Mouse (Mus musculus): ENCODE data around the gene Syne1.

Gene Syne1

DNA sequence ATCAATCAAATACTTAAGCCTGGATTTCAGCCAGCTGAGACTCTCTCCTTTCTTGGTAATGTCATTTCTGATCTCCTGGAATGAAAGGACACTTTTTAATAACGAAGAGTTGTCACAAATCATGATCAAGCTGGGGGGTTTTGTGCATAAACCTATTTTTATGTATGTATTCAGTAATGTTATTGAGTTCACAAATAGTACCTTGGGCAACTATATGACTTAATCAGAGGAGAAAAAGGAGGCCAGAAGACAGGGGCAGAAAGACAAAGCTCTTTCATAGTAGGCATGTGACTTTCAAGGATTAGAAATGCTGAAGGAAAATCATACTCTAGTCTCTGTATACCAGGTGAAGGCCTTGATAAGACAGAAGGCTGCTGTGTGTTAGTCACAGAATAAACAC lies 204.4 kb downstream of the Syne1 start:
- in situ Hi-C loops (cut with MboI; ENCODE audit: low pct_unique_long_range_greater_than_20kb in 1 of 2, low sequenced_read_pairs in 2 of 2, unreplicated experiment in 1 of 2) = no loop called here

GRCm38 (mm10) chr10:5343211-5343610 lies 208.1 kb downstream of the Syne1 start:
- in situ Hi-C loops (cut with MboI; ENCODE audit: low pct_unique_long_range_greater_than_20kb in 1 of 2, low sequenced_read_pairs in 2 of 2, unreplicated experiment in 1 of 2) = no loop called here

DNA sequence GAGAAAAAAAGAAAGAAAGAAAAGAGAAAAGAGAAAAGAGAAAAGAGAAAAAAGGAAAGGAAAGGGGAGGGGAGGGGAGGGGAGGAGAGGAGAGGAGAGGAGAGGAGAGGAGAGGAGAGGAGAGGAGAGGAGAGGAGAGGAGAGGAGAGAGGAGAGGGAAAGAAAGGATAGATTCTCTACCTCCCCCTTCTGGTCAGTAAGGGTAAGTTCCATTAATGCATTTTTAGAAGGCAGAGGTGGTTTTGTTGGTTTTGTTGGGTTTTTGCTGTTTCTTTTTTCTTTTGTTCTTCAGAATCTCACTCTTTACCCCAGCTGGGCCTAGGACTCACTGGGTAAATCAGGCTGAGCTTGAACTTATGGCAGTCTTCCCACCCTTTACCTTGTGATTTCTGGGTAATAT lies 214.9 kb downstream of the Syne1 start:
- in situ Hi-C loops (cut with MboI; ENCODE audit: low pct_unique_long_range_greater_than_20kb in 1 of 2, low sequenced_read_pairs in 2 of 2, unreplicated experiment in 1 of 2) = no loop called here

DNA sequence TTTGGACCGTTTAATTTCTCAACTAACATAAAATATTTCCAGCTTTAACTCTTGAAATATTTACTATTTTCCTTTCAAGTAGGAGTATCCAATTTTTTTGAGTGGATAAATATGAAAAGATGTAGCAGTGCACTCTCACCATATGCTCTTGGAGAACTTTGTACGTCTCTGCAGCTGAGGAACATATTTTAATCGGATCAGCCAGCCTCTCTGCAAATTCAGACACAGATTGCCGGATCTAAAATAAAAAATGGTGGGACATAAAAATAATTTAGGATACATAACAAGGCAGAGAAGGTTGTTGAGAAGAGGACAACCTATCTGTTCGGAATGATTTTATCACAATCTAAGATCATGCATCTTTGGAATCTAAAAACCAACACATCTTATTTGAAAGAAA lies 218.5 kb downstream of the Syne1 start:
- in situ Hi-C loops (cut with MboI; ENCODE audit: low pct_unique_long_range_greater_than_20kb in 1 of 2, low sequenced_read_pairs in 2 of 2, unreplicated experiment in 1 of 2) = no loop called here

- in situ Hi-C loops (cut with MboI; ENCODE audit: low pct_unique_long_range_greater_than_20kb in 1 of 2, low sequenced_read_pairs in 2 of 2, unreplicated experiment in 1 of 2) = no loop called here
These were observed 224.6 kb downstream of the Syne1 start for GRCm38 (mm10) chr10:5326716-5327115.

DNA sequence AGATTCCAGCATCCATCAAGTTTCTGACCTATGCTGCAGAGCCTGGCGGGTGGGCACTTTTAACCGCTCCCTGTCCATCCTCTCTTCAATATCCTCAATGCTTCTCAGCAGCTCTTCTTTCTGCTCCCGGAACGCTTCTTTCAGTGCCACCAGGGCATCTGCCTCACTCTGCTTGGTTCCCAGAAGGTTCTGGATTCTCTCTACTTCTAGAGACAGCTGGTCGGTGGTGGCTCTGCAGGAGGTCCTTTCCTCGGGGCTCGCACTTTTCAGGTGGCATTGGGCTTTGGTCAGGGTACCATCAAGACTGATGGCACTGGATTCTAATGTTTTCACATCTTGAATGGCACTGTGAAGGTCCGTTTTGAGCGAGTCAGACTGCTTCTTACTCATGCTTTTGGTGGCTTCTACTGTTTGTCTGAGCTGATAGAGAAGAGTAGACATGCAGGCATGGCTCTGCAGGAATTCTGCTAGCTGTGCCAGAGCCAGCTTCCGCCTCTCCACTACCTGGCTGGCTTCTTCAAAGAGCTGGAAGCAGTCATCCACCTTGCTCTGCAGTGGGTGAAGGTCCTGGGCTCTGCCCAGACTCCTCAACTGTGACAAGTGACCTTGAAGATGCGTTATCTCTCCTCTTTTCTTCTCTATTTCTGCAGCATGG lies 227.4 kb downstream of the Syne1 start:
- in situ Hi-C loops (cut with MboI; ENCODE audit: low pct_unique_long_range_greater_than_20kb in 1 of 2, low sequenced_read_pairs in 2 of 2, unreplicated experiment in 1 of 2) = no loop called here

- in situ Hi-C loops (cut with MboI; ENCODE audit: low pct_unique_long_range_greater_than_20kb in 1 of 2, low sequenced_read_pairs in 2 of 2, unreplicated experiment in 1 of 2) = no loop called here
These were observed 228.7 kb downstream of the Syne1 start for GRCm38 (mm10) chr10:5322562-5322961.

DNA sequence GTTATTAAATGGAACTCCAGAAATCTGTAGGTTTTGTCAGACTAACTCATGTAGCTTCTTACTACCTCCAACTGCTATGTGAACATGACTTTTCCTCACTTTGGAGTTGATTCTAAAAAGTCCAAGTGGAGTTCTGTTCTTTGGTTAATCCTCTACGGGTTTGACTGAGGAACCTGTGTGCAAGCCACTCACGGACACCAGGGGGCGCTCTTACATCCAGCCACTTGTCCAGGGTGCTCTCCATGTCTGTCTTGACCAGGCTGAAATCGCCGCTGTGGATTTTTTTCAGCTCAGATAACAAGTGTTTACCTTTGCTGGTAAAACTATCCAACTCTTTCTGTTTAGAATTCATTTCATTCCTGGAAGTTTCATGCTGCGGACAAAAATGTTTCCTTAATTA lies 233.7 kb downstream of the Syne1 start:
- in situ Hi-C loops (cut with MboI; ENCODE audit: low pct_unique_long_range_greater_than_20kb in 1 of 2, low sequenced_read_pairs in 2 of 2, unreplicated experiment in 1 of 2) = no loop called here

GRCm38 (mm10) chr10:5312437-5312836 lies 238.8 kb downstream of the Syne1 start:
- in situ Hi-C loops (cut with MboI; ENCODE audit: low pct_unique_long_range_greater_than_20kb in 1 of 2, low sequenced_read_pairs in 2 of 2, unreplicated experiment in 1 of 2) = no loop called here

DNA sequence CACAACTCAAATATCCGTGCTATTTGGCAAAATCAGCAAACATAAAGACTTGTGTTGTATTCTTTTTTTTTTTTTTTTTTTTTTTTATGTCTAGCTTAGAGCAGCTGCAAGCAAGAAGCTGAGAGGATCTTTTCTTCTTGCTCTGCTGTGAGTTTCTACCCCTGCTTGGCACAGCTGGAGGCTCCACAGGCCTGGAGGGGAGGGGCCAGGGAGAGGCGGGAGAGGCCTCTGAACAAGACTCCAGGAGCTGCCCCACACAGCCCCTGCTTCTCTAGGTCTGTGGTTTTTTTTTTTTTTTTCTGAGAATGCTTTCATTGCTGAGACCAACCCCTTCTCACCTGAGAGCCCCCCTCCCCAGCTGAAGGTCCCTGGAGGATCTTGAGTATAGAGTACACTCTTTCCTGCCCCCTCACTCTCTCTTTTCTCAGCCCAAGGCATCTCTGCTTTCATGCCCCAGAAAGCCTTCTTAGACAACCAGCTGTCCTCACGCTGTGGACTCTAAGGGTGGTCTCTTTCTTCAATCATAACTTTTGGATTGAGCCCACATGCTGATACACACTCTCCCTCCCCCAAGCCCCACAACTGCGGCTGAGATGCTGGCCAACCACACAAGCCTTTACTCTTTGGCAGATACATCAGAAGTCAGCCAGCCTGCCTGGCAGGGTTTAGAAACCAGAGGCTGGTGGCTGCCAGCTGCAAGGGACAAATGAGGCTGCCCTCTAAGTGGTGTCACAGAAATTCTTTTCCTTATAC lies 241.1 kb downstream of the Syne1 start:
- in situ Hi-C loops (cut with MboI; ENCODE audit: low pct_unique_long_range_greater_than_20kb in 1 of 2, low sequenced_read_pairs in 2 of 2, unreplicated experiment in 1 of 2) = no loop called here

GRCm38 (mm10) chr10:5309398-5309797 lies 241.9 kb downstream of the Syne1 start:
- in situ Hi-C loops (cut with MboI; ENCODE audit: low pct_unique_long_range_greater_than_20kb in 1 of 2, low sequenced_read_pairs in 2 of 2, unreplicated experiment in 1 of 2) = no loop called here

GRCm38 (mm10) chr10:5305555-5305954 lies 245.7 kb downstream of the Syne1 start:
- in situ Hi-C loops (cut with MboI; ENCODE audit: low pct_unique_long_range_greater_than_20kb in 1 of 2, low sequenced_read_pairs in 2 of 2, unreplicated experiment in 1 of 2) = no loop called here

- in situ Hi-C loops (cut with MboI; ENCODE audit: low pct_unique_long_range_greater_than_20kb in 1 of 2, low sequenced_read_pairs in 2 of 2, unreplicated experiment in 1 of 2) = no loop called here
These were observed 255.9 kb downstream of the Syne1 start for GRCm38 (mm10) chr10:5295291-5295891.

- in situ Hi-C loops (cut with MboI; ENCODE audit: low pct_unique_long_range_greater_than_20kb in 1 of 2, low sequenced_read_pairs in 2 of 2, unreplicated experiment in 1 of 2) = no loop called here
These were observed 261.7 kb downstream of the Syne1 start for GRCm38 (mm10) chr10:5289575-5289909.

DNA sequence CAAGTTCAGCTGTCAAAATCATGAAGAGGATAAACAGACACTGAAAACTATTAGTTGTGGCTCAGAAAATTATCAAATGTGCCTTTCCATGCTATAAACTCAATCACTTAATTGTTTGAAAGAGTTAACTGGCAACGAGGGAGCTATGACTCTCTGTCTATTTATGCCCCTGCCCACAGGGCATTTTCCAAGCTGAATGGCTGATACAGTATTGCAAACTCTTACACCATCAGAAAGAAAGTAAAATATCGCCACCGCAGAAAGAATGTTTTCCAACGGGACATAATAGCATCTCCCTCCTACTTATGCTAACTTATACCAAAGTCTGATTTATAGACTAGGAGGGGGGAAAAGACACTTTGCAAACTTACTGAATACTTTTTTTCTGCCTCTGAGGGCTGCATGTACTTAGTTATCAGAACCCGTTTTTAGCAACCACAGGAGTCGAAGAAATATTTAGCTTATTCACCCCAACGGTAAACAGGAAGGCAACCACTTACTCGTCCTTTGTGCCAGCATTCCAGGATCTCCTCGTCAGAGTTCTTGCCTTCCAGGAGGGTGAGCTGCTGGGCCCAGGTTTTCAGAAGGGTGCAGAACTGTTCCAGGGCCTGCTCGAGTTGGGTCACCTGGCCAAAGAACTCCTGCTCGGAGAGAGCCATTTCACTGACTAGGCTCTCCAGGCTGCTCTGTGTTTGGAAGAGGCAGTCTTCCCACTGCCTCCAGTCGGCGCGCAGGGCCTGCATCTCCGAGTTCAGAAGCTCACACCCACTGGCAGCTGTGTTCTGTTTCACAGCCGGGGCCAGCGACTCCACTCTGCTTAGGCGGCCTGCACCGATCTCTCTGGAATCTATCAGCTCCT lies 262.3 kb downstream of the Syne1 start:
- in situ Hi-C loops (cut with MboI; ENCODE audit: low pct_unique_long_range_greater_than_20kb in 1 of 2, low sequenced_read_pairs in 2 of 2, unreplicated experiment in 1 of 2) = no loop called here

DNA sequence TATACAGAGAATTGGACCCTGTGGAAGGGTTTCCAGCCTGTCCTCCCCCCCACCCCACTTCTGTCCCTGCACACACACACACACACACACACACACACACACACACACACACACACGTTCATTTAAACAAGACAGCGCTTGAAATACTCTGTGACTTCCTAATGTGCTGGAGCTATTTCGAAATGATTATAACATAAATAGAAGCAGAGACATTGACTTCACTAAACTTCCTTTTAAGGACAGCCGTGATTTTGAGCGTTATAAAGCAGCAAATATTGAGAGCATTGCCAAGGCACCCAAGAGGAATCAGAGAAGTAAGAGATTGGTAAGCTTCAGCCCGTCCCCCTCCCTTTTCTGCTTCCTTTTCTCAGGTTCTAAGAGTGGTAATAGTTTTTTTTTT lies 263.0 kb downstream of the Syne1 start:
- in situ Hi-C loops (cut with MboI; ENCODE audit: low pct_unique_long_range_greater_than_20kb in 1 of 2, low sequenced_read_pairs in 2 of 2, unreplicated experiment in 1 of 2) = no loop called here

DNA sequence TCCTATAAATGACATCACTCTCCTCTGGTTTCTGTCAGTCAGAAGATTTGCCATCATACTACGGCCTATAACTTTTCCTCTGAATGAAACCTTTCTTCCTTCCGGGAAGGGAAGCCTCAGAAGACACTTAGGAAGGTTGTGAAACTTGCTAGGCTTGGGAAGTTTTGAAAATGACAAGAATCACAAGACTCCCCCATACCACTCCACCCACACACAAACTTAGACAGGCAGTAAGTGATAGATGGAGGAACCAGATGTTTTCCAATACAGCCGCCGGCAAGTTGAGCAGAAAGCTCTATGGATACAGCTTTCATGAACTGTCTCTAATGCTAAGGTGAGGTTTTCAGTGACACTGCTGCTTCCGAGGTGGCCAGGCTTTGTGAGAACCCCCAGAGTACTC lies 275.5 kb downstream of the Syne1 start:
- in situ Hi-C loops (cut with MboI; ENCODE audit: low pct_unique_long_range_greater_than_20kb in 1 of 2, low sequenced_read_pairs in 2 of 2, unreplicated experiment in 1 of 2) = no loop called here

DNA sequence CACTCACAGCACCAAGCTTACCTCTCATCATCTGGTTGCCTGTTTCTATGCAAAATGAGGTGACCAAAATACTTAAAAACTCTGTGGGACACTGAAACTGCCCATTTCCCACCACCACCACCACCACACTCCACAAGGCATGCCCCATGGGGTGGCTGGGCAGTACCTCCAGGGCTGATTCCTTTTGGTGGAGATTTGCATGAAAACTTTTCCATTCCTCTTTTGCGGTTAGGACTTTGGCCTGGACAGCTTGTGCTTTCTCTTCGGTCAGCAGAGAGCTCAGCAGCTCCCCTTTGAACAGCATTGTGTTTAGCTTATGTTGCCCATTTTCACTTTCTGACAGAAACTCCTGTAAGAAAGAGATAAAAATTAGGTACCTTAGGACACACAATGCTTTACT lies 280.6 kb downstream of the Syne1 start:
- in situ Hi-C loops (cut with MboI; ENCODE audit: low pct_unique_long_range_greater_than_20kb in 1 of 2, low sequenced_read_pairs in 2 of 2, unreplicated experiment in 1 of 2) = no loop called here

GRCm38 (mm10) chr10:5264418-5264817 lies 286.9 kb downstream of the Syne1 start:
- in situ Hi-C loops (cut with MboI; ENCODE audit: low pct_unique_long_range_greater_than_20kb in 1 of 2, low sequenced_read_pairs in 2 of 2, unreplicated experiment in 1 of 2) = no loop called here
